Mouse (Mus musculus) CH12.LX (cell line): ENCODE measurements around the gene Ripk4. TPM values are rescaled to one million over a fixed set of nuclear protein-coding genes. Genes with fewer than 3 reads are reported as not detected.

ENCODE experiments used
- DNase-seq: peaks from one replicate; pipeline ENCODE4 v3.0.0-alpha.2; 2013; ENCODE audit errors: extremely low read depth
- H3K27ac ChIP-seq: 2 replicates; pipeline ENCODE4 v1.5.1; 2012; ENCODE audit warnings: low read depth, mild to moderate bottlenecking, control low read depth, moderate library complexity; ENCODE audit not compliant: insufficient read depth
- H3K27me3 ChIP-seq: replicated peaks from 2 replicates; pipeline ENCODE3; 2012; ENCODE audit warnings: inconsistent platforms
- H3K36me3 ChIP-seq, 2 experiments: replicated peaks in 1 of 2; 2 replicates each; pipeline versions ENCODE3 to v1.6.1; 2012; ENCODE audit warnings: inconsistent platforms in 1 of 2, low read length in 1 of 2, mild to moderate bottlenecking in 1 of 2, mixed read lengths in 1 of 2, moderate library complexity in 1 of 2; ENCODE audit not compliant: control insufficient read depth in 1 of 2, insufficient read depth in 1 of 2
- H3K4me1 ChIP-seq, 2 experiments: 2 replicates each; pipeline ENCODE4 v1.6.1; 2012; ENCODE audit warnings: inconsistent platforms in 1 of 2, moderate library complexity in 1 of 2; ENCODE audit not compliant: insufficient read depth in 2 of 2, control insufficient read depth in 1 of 2
- H3K4me2 ChIP-seq: 2 replicates; pipeline ENCODE4 v1.6.1; 2012; ENCODE audit warnings: low read depth, mild to moderate bottlenecking, control low read depth; ENCODE audit not compliant: poor library complexity, insufficient read depth, severe bottlenecking
- H3K4me3 ChIP-seq, 3 experiments: fragments of 150-350 bp in 1 of 3; sonication (generic) in 1 of 3; replicated peaks in 1 of 3; 2 replicates each; pipeline versions ENCODE3 to v1.5.1; 2011 to 2012; ENCODE audit warnings: low read depth in 2 of 3, low read length in 2 of 3, mild to moderate bottlenecking in 2 of 3, moderate library complexity in 2 of 3, control low read depth in 1 of 3, improper control_type of control experiment in 1 of 3, inconsistent platforms in 1 of 3, mixed read lengths in 1 of 3; ENCODE audit not compliant: poor library complexity in 1 of 3
- H3K79me2 ChIP-seq: replicated peaks from 2 replicates; pipeline ENCODE4 v1.6.1; 2012; ENCODE audit warnings: mild to moderate bottlenecking, moderate library complexity; ENCODE audit not compliant: control insufficient read depth, poor library complexity, insufficient read depth, severe bottlenecking; ENCODE audit errors: extremely low read depth
- H3K9ac ChIP-seq: 2 replicates; pipeline ENCODE4 v1.6.1; 2012; ENCODE audit warnings: low read depth, mild to moderate bottlenecking, control low read depth, moderate library complexity; ENCODE audit not compliant: insufficient read depth
- H3K9me3 ChIP-seq: replicated peaks from 2 replicates; pipeline ENCODE3; 2012; ENCODE audit warnings: low read length, inconsistent platforms, mixed read lengths
- CHD1 ChIP-seq: IDR thresholded peaks from 2 replicates; pipeline ENCODE4 v1.6.1; 2012; ENCODE audit warnings: low read depth, low read length, improper control_type of control experiment, inconsistent platforms
- CHD2 ChIP-seq: IDR thresholded peaks from 2 replicates; pipeline ENCODE4 v1.6.1; 2011; ENCODE audit warnings: low read length, improper control_type of control experiment
- E2F4 ChIP-seq: IDR thresholded peaks from 2 replicates; pipeline ENCODE4 v1.6.1; 2011; ENCODE audit warnings: low read depth, low read length, improper control_type of control experiment; ENCODE audit not compliant: insufficient replicate concordance
- EP300 ChIP-seq: IDR thresholded peaks from 2 replicates; pipeline ENCODE4 v1.6.1; 2011; ENCODE audit warnings: low read length, improper control_type of control experiment
- JUN ChIP-seq: IDR thresholded peaks from 2 replicates; pipeline ENCODE4 v1.6.1; 2011; ENCODE audit warnings: low read depth, mild to moderate bottlenecking, low read length, improper control_type of control experiment, moderate library complexity; ENCODE audit not compliant: insufficient read depth
- MAFK ChIP-seq: IDR thresholded peaks from 2 replicates; pipeline ENCODE4 v1.6.1; 2011; ENCODE audit warnings: low read length, improper control_type of control experiment; ENCODE audit not compliant: insufficient replicate concordance
- MAX ChIP-seq: IDR thresholded peaks from 2 replicates; pipeline ENCODE4 v1.6.1; 2011; ENCODE audit warnings: low read length, improper control_type of control experiment
- MAZ ChIP-seq: IDR thresholded peaks from 2 replicates; pipeline ENCODE4 v1.6.1; 2012; ENCODE audit warnings: low read depth, mild to moderate bottlenecking, inconsistent platforms, low read length, improper control_type of control experiment, moderate library complexity
- MEF2A ChIP-seq: IDR thresholded peaks from 2 replicates; pipeline ENCODE4 v1.6.1; 2014; ENCODE audit warnings: low read depth, mild to moderate bottlenecking, inconsistent platforms, low read length, improper control_type of control experiment, borderline replicate concordance
- MXI1 ChIP-seq: IDR thresholded peaks from 2 replicates; pipeline ENCODE4 v1.6.1; 2011; ENCODE audit warnings: mild to moderate bottlenecking, low read depth, low read length, improper control_type of control experiment
- NELFE ChIP-seq: IDR thresholded peaks from 2 replicates; pipeline ENCODE4 v1.6.1; 2011; ENCODE audit warnings: low read depth, low read length, improper control_type of control experiment
- PAX5 ChIP-seq: IDR thresholded peaks from 2 replicates; pipeline ENCODE4 v1.6.1; 2012; ENCODE audit warnings: low read length, inconsistent platforms, mixed read lengths
- POLR2A ChIP-seq: IDR thresholded peaks from 2 replicates; pipeline ENCODE4 v1.6.1; 2011; ENCODE audit warnings: low read depth, mild to moderate bottlenecking, improper control_type of control experiment, low read length
- RAD21 ChIP-seq: IDR thresholded peaks from 2 replicates; pipeline ENCODE4 v1.6.1; 2011; ENCODE audit warnings: low read depth, mild to moderate bottlenecking, low read length, improper control_type of control experiment, moderate library complexity
- RCOR1 ChIP-seq: conservative IDR thresholded peaks from 2 replicates; pipeline ENCODE4 v1.6.1; 2012; ENCODE audit warnings: low read depth, mild to moderate bottlenecking, inconsistent platforms, low read length, improper control_type of control experiment
- SMC3 ChIP-seq: IDR thresholded peaks from 2 replicates; pipeline ENCODE4 v1.6.1; 2011; ENCODE audit warnings: low read depth, low read length, improper control_type of control experiment
- TBP ChIP-seq: conservative IDR thresholded peaks from 2 replicates; pipeline ENCODE4 v1.6.1; 2011; ENCODE audit warnings: low read depth, low read length, improper control_type of control experiment
- TCF12 ChIP-seq: IDR thresholded peaks from 2 replicates; pipeline ENCODE4 v1.6.1; 2014; ENCODE audit warnings: low read depth, mild to moderate bottlenecking, inconsistent platforms, low read length, improper control_type of control experiment
- UBTF ChIP-seq: IDR thresholded peaks from 2 replicates; pipeline ENCODE4 v1.6.1; 2012; ENCODE audit warnings: low read depth, mild to moderate bottlenecking, inconsistent platforms, low read length, improper control_type of control experiment, moderate library complexity
- USF2 ChIP-seq: conservative IDR thresholded peaks from 2 replicates; pipeline ENCODE4 v1.6.1; 2011; ENCODE audit warnings: low read depth, low read length, improper control_type of control experiment
- ZMIZ1 ChIP-seq: IDR thresholded peaks from 2 replicates; pipeline ENCODE4 v1.6.1; 2012; ENCODE audit warnings: low read depth, mild to moderate bottlenecking, inconsistent platforms, low read length, improper control_type of control experiment
- ZNF384 ChIP-seq: IDR thresholded peaks from 2 replicates; pipeline ENCODE4 v1.6.1; 2012; ENCODE audit warnings: low read depth, low read length, improper control_type of control experiment, inconsistent platforms
- dilution Hi-C: fragments of 300-500 bp; cut with MboI; formaldehyde crosslinking; loops from 2 replicates; pipeline ENCODE4 v1.14.3; 2020; ENCODE audit warnings: low sequenced_read_pairs; ENCODE audit not compliant: extremely low pct_unique_long_range_greater_than_20kb, extremely low pct_ligation_motif_present
- in situ Hi-C: fragments of 300-500 bp; cut with MboI; formaldehyde crosslinking; loops from 3 replicates; pipeline ENCODE4 v1.14.3; 2019; ENCODE audit warnings: low sequenced_read_pairs, low pct_ligation_motif_present, low pct_unique_long_range_greater_than_20kb, mixed read lengths
- polyA plus RNA-seq: library from polyadenylated mRNA; unstranded; fragments of >175 nt; gene quantifications from 2 replicates; pipeline ENCODE4 v1.2.1, GENCODE M21; 2012; ENCODE audit warnings: low read depth; ENCODE audit not compliant: insufficient read length
- total RNA-seq, 2 experiments: library from RNA; depleted of rRNA; stranded (reverse); fragments of 300-350 nt in 1 of 2; fragments of >200 nt in 1 of 2; gene quantifications; 2 replicates each; pipeline ENCODE4 v1.2.3; 2012 to 2014

Gene Ripk4
- total and polyA plus RNA-seq, 3 experiments: 0.04 to 0.09 TPM; not detected in 1

GRCm38 (mm10) chr16:97736562-97736961, 27.0 kb downstream of the Ripk4 start:
- no peak for TF ChIP-seq MAFK
- no peak for TF ChIP-seq RCOR1
- no peak for TF ChIP-seq MAZ
- TF ChIP-seq SMC3: no peak
- no peak for TF ChIP-seq EP300
- no peak for TF ChIP-seq RAD21
- no peak for TF ChIP-seq CHD1
- TF ChIP-seq UBTF: no peak
- TF ChIP-seq POLR2A: no peak
- no peak for TF ChIP-seq CHD2
- TF ChIP-seq TBP: no peak
- no peak for TF ChIP-seq MXI1
- no peak for TF ChIP-seq PAX5
- no peak for TF ChIP-seq TCF12
- no peak for TF ChIP-seq JUN
- no peak for TF ChIP-seq MEF2A
- no peak for TF ChIP-seq ZMIZ1
- no peak for TF ChIP-seq E2F4
- no peak for TF ChIP-seq MAX
- no peak for TF ChIP-seq NELFE
- Histone ChIP-seq H3K4me3 (no peak overlapping the region), H3K36me3 (no peaks in the 10 kb centered on the region), H3K79me2 (no peaks in the 10 kb centered on the region), H3K27ac (no peak overlapping the region), H3K4me2 (no peak overlapping the region), H3K9me3 (no peaks in the 10 kb centered on the region), H3K27me3 (no peaks in the 10 kb centered on the region), H3K4me1 (peaks cover 0 to 5% of the 10 kb centered on the region in 2 experiments; a peak in 1 of 4 replicates), H3K9ac (no peak overlapping the region)
- DNase-seq: no peak
- in situ Hi-C loops (no loop called here), dilution Hi-C loops (no loop called here)

GRCm38 (mm10) chr16:97734760-97735322, 28.7 kb downstream of the Ripk4 start:
- in situ Hi-C loops: no loop called here
- Histone ChIP-seq H3K27ac (no peak overlapping the region), H3K4me2 (no peak overlapping the region), H3K9ac (no peak overlapping the region), H3K27me3 (peaks cover 2% of the 10 kb centered on the region)
- TF ChIP-seq PAX5 (no peak), NELFE (no peak), USF2 (no peak), ZNF384 (no peak)
- TF ChIP-seq, all 38 proteins: peak for 0
- Histone ChIP-seq H3K36me3 (no peaks in the 10 kb centered on the region), H3K9me3 (no peaks in the 10 kb centered on the region), H3K79me2 (no peaks in the 10 kb centered on the region), H3K4me1 (peaks cover 0 to 5% of the 10 kb centered on the region in 2 experiments; a peak in 1 of 4 replicates), H3K4me3 (no peak overlapping the region)
- dilution Hi-C loops: no loop called here
- DNase-seq: no peak
